Mouse (Mus musculus) lung, embryonic 14.5 days (tissue): Measurements from ENCODE around the gene Gdf15. TPM values are rescaled to one million over a fixed set of nuclear protein-coding genes. Genes with fewer than 3 reads are reported as not detected.

Experiments
- ATAC-seq: fragments of 200-750 bp; cut with Nextera tagmentation; 2 replicates; pipeline ENCODE4 v1.8.0; 2017; ENCODE audit warnings: mild to moderate bottlenecking, moderate TSS enrichment, moderate library complexity; ENCODE audit not compliant: insufficient read depth
- DNase-seq: peaks from one replicate; pipeline ENCODE4 v3.0.0-alpha.2; 2015
- H3K27ac ChIP-seq: fragments of 300-500 bp; sonication (generic); 2 replicates; pipeline ENCODE4 v1.5.1; 2014; ENCODE audit warnings: low read depth, mild to moderate bottlenecking, moderate library complexity
- H3K27me3 ChIP-seq: fragments of 300-500 bp; sonication (generic); 2 replicates; pipeline ENCODE4 v1.6.1; 2014; ENCODE audit warnings: low read length, control low read depth; ENCODE audit not compliant: insufficient read depth
- H3K36me3 ChIP-seq: fragments of 300-500 bp; sonication (generic); 2 replicates; pipeline ENCODE4 v1.6.1; 2014; ENCODE audit warnings: control low read depth; ENCODE audit not compliant: insufficient read depth
- H3K4me1 ChIP-seq: fragments of 300-500 bp; sonication (generic); 2 replicates; pipeline ENCODE4 v1.6.1; 2014; ENCODE audit warnings: antibody characterized with exemption, control low read depth; ENCODE audit not compliant: insufficient read depth
- H3K4me2 ChIP-seq: fragments of 300-500 bp; sonication (generic); 2 replicates; pipeline ENCODE4 v1.6.1; 2014; ENCODE audit warnings: mild to moderate bottlenecking
- H3K4me3 ChIP-seq: fragments of 300-500 bp; sonication (generic); 2 replicates; pipeline ENCODE4 v1.5.1; 2014; ENCODE audit warnings: low read depth, low read length
- H3K9ac ChIP-seq: fragments of 300-500 bp; sonication (generic); 2 replicates; pipeline ENCODE4 v1.6.1; 2014
- H3K9me3 ChIP-seq: fragments of 300-500 bp; sonication (generic); 2 replicates; pipeline ENCODE4 v1.6.1; 2016; ENCODE audit warnings: low read depth, low read length, control low read depth
- CTCF ChIP-seq: IDR thresholded peaks from 2 replicates; pipeline ENCODE4 v1.5.1; 2016; ENCODE audit warnings: antibody characterized with exemption, low read depth
- WGBS: fragments of 180-500 bp; shearing (Covaris S2); extraction: QIAGEN DNeasy Blood & Tissue Kit; methylation state at CpG from one replicate; pipeline ENCODE4 v1.1.7; 2014; 5-methylcytosine and 5-hydroxymethylcytosine counted together
- polyA plus RNA-seq: library from polyadenylated mRNA; unstranded; fragments of >200 nt; fragmentation: Nextera tagmentation; extraction: Ambion mirVana; gene quantifications from 2 replicates; pipeline ENCODE4 v1.2.1, GENCODE M21; 2014

The Gdf15 gene
- polyA plus RNA-seq, 1 experiment from 2014 or later, result 0.12 TPM

DNA sequence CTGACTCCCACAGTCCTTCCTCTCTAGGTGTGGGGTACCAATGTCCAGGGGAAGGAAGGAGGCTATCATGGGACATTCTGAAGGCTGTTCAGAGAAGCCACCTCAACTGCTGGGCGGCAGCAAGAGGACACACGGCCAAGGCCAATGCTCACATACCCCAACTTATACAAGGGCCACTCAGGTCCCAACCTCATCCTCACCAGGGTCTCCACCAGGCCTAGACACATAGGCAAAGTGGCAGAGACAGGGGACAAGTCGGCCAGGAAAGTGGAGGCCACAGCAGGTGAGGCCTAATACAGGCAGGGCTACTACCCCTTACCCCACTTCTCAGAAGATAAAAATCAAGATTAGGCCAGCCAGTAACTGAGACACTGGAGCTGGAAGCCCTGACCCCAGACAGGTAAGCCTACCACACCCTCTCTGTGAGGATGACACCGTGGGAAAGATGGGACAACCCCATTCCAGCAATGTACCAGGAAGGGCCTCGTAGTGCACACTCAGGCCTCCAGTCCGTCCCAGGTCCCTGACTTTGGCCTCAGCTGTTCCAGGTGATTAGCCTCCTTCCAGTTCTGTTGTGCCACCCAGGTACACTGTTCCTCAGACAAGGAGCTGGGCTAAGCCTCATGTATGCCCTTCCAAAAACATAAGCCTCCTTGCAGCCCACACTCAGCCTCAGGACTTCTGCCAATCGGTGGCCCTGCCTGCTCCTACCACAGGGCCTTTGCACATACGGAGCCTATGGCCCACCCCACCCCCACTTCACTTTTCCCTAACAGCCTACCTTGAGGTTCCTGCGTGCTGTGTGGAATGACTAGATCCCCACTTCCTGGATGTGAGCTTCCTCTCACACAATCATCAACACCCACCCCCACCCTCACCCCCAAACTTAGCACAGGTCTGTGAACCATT lies 26.1 kb downstream of the Gdf15 start:
- peaks cover 18% of the 10 kb centered on the region; the same call in 1 of the 2 replicates for H3K4me1 ChIP-seq
- no peak overlapping the region for H3K27ac ChIP-seq
- TF ChIP-seq CTCF, result no peak
- peaks cover 10% of the 10 kb centered on the region; the same call in 1 of the 2 replicates for H3K36me3 ChIP-seq
- peak overlapping the region; percentile 12; the same call in 1 of the 2 replicates for H3K4me2 ChIP-seq
- no peaks in the 10 kb centered on the region for H3K27me3 ChIP-seq
- ATAC-seq (no peak), DNase-seq (no peak)
- H3K4me3 ChIP-seq, result peak overlapping the region; percentile 83; the same call in 1 of the 2 replicates
- no peak overlapping the region for H3K9ac ChIP-seq
- WGBS, result 84% methylated on average over 9 of the region's 9 CpGs
- no peaks in the 10 kb centered on the region for H3K9me3 ChIP-seq

DNA sequence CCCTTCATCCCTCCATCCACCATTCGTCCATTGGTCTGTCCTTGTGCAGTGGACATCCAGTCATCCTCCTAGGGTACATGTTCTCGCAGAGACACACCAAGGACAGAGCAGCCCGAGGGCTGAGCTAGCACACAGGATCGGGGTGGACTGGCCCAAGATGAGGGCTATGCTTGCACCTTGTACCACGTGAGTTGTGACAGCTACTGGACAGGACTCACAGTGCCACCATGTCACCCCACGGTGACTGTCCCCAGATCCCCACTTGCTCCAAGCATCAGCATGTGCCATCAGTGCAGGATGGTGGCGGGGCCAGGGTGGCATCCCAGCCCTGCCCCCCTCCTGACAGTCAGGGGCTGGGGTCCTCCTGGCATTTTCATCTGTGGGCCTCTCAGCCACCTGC lies 27.7 kb downstream of the Gdf15 start:
- no peak for ATAC-seq
- Histone ChIP-seq H3K4me3 (no peak overlapping the region), H3K27ac (no peak overlapping the region), H3K4me1 (peaks cover 29% of the 10 kb centered on the region), H3K4me2 (no peak overlapping the region), H3K36me3 (peaks cover 10% of the 10 kb centered on the region; the same call in 1 of the 2 replicates), H3K9me3 (no peaks in the 10 kb centered on the region), H3K27me3 (no peaks in the 10 kb centered on the region), H3K9ac (no peak overlapping the region)
- no peak for DNase-seq
- WGBS, result 84% methylated on average over 7 of the region's 7 CpGs
- TF ChIP-seq CTCF, result no peak

DNA sequence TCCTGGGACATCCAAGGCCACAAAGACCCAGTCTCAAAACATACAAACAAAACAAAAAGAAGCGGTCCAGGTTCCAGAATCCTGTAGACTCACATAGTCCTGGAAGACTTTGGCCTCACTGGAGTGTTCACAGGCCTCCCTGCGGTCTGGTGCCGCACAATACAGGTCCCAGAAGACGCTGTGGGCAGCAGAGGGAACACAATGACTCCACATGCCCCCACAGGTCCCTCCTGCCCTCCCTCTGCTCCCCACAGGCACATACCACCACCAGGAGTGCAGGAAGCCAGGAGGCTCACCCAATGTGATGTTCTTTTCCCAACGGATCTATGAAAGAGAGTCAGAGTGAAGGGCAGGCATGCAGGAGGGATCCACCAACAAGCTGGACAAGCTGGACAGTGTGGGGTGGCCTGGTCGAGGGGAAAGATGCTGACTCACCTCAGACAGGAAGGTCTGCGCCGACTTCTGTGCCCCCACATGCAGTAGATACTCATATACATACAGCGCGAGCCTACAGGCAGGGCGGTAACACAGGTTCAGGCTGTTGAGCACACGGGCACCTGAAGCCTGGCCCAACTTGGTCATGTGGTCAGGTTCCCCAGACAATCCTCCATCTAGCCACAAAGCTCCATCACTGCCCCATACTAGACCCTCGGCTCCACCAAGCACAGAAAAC lies 30.0 kb downstream of the Gdf15 start:
- 88% methylated on average over 13 of the region's 13 CpGs for WGBS

DNA sequence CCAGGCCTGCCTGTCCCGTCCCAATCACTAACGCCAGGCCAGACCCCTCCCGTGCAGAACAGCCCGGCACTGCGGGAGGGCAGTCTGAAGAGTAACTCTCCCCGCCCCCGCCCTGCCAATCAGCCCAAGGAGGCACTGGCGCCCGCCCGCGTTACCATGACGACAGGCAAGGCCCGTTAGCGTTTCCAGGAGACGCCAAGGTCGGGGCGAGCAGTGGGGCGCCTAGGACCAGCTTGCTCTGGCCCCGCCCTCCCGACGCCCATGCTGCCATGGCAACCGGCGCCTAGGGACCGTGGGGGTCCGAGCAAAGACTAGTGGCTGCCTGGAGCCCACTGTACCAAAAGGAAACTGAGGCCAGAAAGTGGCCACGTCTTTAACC lies 31.0 kb downstream of the Gdf15 start:
- TF ChIP-seq CTCF, result no peak
- Histone ChIP-seq H3K4me2 (peak overlapping the region; percentile 50), H3K27me3 (no peaks in the 10 kb centered on the region), H3K4me1 (peaks cover 31% of the 10 kb centered on the region), H3K4me3 (0 out of 2 replicates have a peak overlapping the region, but pooled peaks have one; percentile 16), H3K9me3 (no peaks in the 10 kb centered on the region), H3K36me3 (peaks cover 23% of the 10 kb centered on the region), H3K27ac (peak overlapping the region; percentile 38; the same call in 1 of the 2 replicates), H3K9ac (peak overlapping the region; percentile 16; the same call in 1 of the 2 replicates)
- peak; percentile 32 for ATAC-seq
- peak; percentile 93 for DNase-seq
- WGBS, result under 1% methylated on average over 26 of the region's 26 CpGs

More for the DNA sequence above, 30.0 kb downstream of the Gdf15 start:
- Histone ChIP-seq H3K4me3 (no peak overlapping the region), H3K4me1 (peaks cover 31% of the 10 kb centered on the region), H3K9me3 (no peaks in the 10 kb centered on the region), H3K4me2 (no peak overlapping the region), H3K27me3 (no peaks in the 10 kb centered on the region), H3K27ac (no peak overlapping the region), H3K36me3 (peaks cover 13% of the 10 kb centered on the region; the same call in 1 of the 2 replicates), H3K9ac (no peak overlapping the region)
- no peak for TF ChIP-seq CTCF
- ATAC-seq, result no peak
- no peak for DNase-seq

DNA sequence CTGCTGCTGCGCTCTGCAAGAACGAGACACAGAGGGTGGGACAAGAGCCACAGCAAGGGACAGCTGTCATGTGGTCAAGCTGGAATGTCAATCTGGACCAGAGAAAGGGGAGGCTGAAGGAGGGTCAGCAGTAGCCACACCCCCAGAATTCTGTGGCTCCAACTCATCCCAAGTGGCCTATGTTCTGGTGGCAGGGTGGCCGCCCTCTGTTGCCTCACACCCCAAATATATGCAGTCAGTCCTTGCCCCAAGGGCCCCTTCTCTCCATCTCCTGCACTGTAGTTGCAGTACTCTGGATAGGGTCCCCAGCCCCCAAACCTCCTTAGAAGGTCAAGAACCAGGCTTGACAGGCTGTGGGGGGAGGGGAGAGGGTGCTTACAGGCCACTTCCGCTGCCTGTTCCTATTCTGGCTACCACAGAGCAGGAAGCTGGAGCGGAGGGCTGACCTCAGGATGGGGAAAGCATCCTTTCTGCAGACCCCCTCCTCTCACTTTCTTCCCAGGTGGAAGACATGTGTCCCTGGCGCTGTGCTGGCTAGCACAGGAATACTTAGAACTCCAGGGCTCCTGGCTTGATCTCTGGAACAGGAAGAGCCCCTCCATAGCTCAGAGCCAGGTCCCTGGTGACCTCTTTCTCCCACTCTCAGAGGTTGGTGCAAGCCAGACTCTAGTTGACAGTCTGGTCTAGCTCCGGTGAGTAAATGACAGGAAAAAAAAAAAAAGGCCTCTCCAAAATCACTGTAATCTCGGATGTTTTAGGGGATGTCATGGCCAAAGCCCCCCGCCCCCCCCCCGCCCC lies 31.6 kb downstream of the Gdf15 start:
- Histone ChIP-seq H3K4me3 (0 out of 2 replicates have a peak overlapping the region, but pooled peaks have one; percentile 16), H3K9ac (0 out of 2 replicates have a peak overlapping the region, but pooled peaks have one; percentile 16), H3K27ac (peak overlapping the region; percentile 38), H3K4me2 (peak overlapping the region; percentile 50), H3K4me1 (peaks cover 31% of the 10 kb centered on the region), H3K36me3 (peaks cover 29% of the 10 kb centered on the region), H3K9me3 (no peaks in the 10 kb centered on the region), H3K27me3 (no peaks in the 10 kb centered on the region)
- no peak for TF ChIP-seq CTCF
- DNase-seq (peak; percentile 64), ATAC-seq (peak; percentile 1; the same call in 1 of the 2 replicates)
- WGBS, result 17% methylated on average over 10 of the region's 10 CpGs

DNA sequence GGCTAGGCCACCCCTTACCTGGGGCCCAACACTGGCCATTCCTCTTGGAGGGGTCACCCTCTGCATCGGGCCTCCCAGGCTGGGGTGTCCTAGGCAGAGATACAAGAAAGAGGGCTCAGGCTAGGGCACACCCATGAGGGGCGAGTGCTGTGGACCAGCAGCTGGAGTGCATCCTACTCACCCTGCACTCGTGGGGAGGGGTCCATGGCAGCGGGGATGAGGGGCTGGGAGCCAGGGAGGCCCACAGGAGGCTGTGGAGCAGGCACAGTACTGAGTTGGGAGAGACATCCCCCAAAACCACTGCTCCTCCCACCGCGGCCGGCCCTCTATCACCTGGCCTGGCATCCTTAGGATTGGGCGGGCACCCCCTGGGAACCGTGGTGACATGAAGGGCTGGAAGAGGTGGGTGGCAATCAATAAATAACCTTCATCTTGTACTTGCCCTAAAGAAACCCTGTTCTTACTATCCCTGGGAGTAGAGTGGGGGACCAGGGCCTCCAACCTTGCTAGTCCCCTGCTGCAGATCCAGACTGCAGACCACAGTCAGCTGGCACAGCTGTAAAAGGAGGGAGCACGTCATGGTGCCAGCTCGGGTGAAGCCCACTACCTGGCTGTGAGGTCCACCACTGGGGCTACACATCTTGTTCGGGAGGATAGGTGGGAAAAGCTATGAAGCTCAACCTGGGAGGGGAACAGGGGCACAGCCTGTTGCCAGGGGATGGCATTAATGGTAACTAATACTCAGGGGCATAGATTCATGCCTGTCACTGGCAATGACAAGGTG lies 32.6 kb downstream of the Gdf15 start:
- H3K36me3 ChIP-seq, result peaks cover 31% of the 10 kb centered on the region
- ATAC-seq, result peak; percentile 14; the same call in 1 of the 2 replicates
- 61% methylated on average over 12 of the region's 12 CpGs for WGBS
- H3K4me3 ChIP-seq, result no peak overlapping the region
- no peaks in the 10 kb centered on the region for H3K9me3 ChIP-seq
- no peak for TF ChIP-seq CTCF
- H3K27me3 ChIP-seq, result no peaks in the 10 kb centered on the region
- H3K4me1 ChIP-seq, result peaks cover 31% of the 10 kb centered on the region
- H3K27ac ChIP-seq, result peak overlapping the region; percentile 22; the same call in 1 of the 2 replicates
- DNase-seq, result peak; percentile 62
- peak overlapping the region; percentile 83; the same call in 1 of the 2 replicates for H3K4me2 ChIP-seq
- no peak overlapping the region; the same call in 1 of the 2 replicates for H3K9ac ChIP-seq
